Mouse (Mus musculus) forebrain, embryonic 12.5 days (tissue): ENCODE data around the gene Rspo3. TPM values are rescaled to one million over a fixed set of nuclear protein-coding genes. Genes with fewer than 3 reads are reported as not detected.
A peak's percentile ranks its signal among the peaks of the same experiment; 100 is the strongest.

Experiments used
- ATAC-seq: fragments of 200-750 bp; cut with Nextera tagmentation; 2 replicates; pipeline ENCODE4 v1.8.0; 2017; ENCODE audit warnings: moderate TSS enrichment; ENCODE audit not compliant: low FRiP score
- H3K27ac ChIP-seq: fragments of 300-500 bp; sonication (generic); 2 replicates; pipeline ENCODE4 v1.5.1; 2016; ENCODE audit warnings: mild to moderate bottlenecking
- H3K27me3 ChIP-seq: fragments of 300-500 bp; sonication (generic); 2 replicates; pipeline ENCODE4 v1.6.1; 2016; ENCODE audit warnings: mild to moderate bottlenecking
- H3K36me3 ChIP-seq: fragments of 300-500 bp; sonication (generic); replicated peaks from 2 replicates; pipeline ENCODE4 v1.6.1; 2016; ENCODE audit warnings: mild to moderate bottlenecking
- H3K4me1 ChIP-seq: fragments of 300-500 bp; sonication (generic); 2 replicates; pipeline ENCODE4 v1.6.1; 2016
- H3K4me2 ChIP-seq: fragments of 300-500 bp; sonication (generic); 2 replicates; pipeline ENCODE4 v1.6.1; 2016; ENCODE audit warnings: mild to moderate bottlenecking, moderate library complexity
- H3K4me3 ChIP-seq: fragments of 300-500 bp; sonication (generic); replicated peaks from 2 replicates; pipeline ENCODE4 v1.5.1; 2016; ENCODE audit warnings: mild to moderate bottlenecking
- H3K9ac ChIP-seq: fragments of 300-500 bp; sonication (generic); 2 replicates; pipeline ENCODE4 v1.6.1; 2016; ENCODE audit warnings: mild to moderate bottlenecking
- H3K9me3 ChIP-seq: fragments of 300-500 bp; sonication (generic); 2 replicates; pipeline ENCODE4 v1.6.1; 2016
- WGBS: fragments of 180-500 bp; shearing (Covaris S2); methylation state at CpG from one replicate; pipeline ENCODE4 v1.1.7; 2016; 5-methylcytosine and 5-hydroxymethylcytosine counted together
- polyA plus RNA-seq: library from polyadenylated mRNA; unstranded; fragments of >200 nt; fragmentation: Nextera tagmentation; extraction: Ambion mirVana; gene quantifications from 2 replicates; pipeline ENCODE4 v1.2.1, GENCODE M21; 2016

The Rspo3 gene
- polyA plus RNA-seq, result 31.7 and 45.8 TPM in 2 replicates

DNA sequence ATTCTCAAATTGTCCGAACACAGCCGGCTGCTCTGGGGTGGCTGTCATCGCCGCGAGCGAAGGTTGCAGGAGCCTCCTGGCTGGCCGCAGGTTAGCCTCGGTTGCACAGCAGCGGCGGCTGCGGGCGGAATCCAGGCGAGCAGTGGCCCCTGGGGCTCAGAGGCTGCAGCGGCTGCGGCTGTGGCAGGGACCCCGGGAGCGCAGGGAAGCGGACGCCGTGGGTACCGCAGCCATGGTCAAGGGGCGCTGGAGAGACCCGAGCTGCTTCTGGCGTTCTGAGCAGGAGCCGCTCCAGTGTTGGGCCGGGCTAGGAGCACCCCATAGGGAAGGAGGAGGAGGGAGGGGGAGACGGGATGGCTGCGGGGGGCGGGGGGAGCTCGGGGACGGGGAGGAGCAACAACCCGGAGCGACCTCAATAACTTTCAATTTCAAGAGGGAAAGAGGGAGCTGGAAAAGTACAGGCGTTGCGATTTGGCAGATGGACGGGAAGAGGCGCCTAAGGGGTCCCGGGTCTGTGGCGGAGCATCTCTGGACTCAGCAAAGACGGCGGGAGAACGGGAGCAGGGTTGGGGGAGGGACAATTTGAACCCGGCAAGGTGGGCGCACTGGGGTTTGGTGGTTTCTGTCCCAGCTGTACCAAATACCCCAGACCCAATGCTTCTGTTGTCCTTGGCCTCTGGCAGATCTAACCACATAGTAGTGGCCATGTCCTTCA is at the start of gene Rspo3:
Rspo3 (minus strand) TSS at position 322 of the 715 bp plus-strand sequence.
- peak within 1 kb of the TSS; percentile 75 for H3K27ac ChIP-seq
- peaks cover 26% of the 10 kb centered on the region for H3K4me1 ChIP-seq
- peak; percentile 80 for ATAC-seq
- H3K4me2 ChIP-seq, result peak within 1 kb of the TSS; percentile 89
- no peaks in the 10 kb centered on the region for H3K9me3 ChIP-seq
- peak within 1 kb of the TSS; percentile 62 for H3K4me3 ChIP-seq
- peak within 1 kb of the TSS; percentile 71 for H3K9ac ChIP-seq
- H3K27me3 ChIP-seq, result peaks cover 35% of the 10 kb centered on the region
- under 1% methylated on average over 42 of the region's 44 CpGs for WGBS
- H3K36me3 ChIP-seq, result no peaks in the 10 kb centered on the region

DNA sequence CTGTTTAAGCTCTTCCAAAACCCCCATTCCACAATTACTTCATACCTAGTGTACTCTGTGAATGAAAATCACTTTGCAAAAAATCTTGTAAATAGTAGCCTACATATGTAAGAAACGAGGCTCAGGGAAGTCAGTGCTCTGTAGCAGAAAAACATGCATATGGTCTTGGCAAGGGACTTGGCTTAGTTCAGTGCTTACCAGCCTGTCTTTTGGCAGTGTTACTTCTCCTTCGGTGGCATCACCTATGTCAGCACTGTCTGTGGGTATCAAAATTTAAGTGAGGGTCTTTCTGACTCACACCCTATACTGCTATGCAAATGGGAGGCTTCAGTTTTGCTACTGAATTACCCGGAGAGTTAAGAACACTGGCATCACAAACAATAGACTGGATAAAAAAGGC is 46.3 kb upstream of the Rspo3 start:
- no peaks in the 10 kb centered on the region for H3K36me3 ChIP-seq
- 69% methylated on average over 3 of the region's 3 CpGs for WGBS
- no peaks in the 10 kb centered on the region for H3K4me1 ChIP-seq
- H3K27me3 ChIP-seq, result no peaks in the 10 kb centered on the region
- H3K9ac ChIP-seq, result no peak overlapping the region
- no peak overlapping the region for H3K4me2 ChIP-seq
- no peak overlapping the region for H3K27ac ChIP-seq
- H3K4me3 ChIP-seq, result no peak overlapping the region
- no peaks in the 10 kb centered on the region for H3K9me3 ChIP-seq
- ATAC-seq, result no peak

DNA sequence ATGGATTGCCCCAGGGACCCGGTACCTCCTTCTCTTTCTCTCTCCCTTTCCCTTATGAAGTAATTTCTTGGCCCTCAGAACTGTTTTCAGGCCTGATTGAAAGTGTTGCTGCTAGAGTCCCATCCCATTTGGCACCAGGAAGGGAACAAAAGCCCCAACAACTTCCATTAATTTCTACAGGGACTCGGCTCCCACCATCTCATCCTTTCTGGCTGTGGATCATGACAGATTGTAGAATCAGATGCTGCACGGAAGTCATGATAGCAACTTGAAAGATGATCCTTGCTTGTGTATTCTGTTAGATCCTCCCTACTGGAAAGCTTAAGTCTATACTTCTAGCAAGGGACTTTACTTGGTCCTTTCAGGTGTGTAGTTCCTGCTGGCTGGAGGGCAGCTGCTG is 45.8 kb upstream of the Rspo3 start:
- 89% methylated on average over 3 of the region's 3 CpGs for WGBS
- H3K36me3 ChIP-seq, result no peaks in the 10 kb centered on the region
- no peaks in the 10 kb centered on the region for H3K9me3 ChIP-seq
- no peak for ATAC-seq
- H3K9ac ChIP-seq, result no peak overlapping the region
- H3K4me2 ChIP-seq, result no peak overlapping the region
- no peaks in the 10 kb centered on the region for H3K27me3 ChIP-seq
- H3K4me3 ChIP-seq, result no peak overlapping the region
- no peaks in the 10 kb centered on the region for H3K4me1 ChIP-seq
- H3K27ac ChIP-seq, result no peak overlapping the region

DNA sequence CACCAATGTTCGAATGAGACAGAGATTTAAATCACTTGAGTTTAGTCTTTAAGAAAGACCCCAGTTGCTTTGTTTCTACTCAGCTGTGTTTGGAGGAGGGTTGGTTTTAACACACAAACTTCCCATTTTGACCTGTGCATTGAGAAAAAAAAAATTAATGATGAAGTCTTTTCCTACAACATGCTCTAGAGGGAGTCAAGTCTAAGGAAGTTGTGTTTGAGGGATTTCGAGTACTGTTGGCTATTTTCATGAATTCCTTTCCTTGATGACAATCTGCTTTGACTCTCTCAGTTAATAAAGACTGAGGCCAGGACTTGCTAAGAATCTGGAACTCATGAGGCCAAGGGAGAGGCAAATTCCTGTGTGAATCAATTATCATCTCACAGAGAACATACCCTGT is 20.3 kb upstream of the Rspo3 start:
- Histone ChIP-seq H3K4me1 (no peaks in the 10 kb centered on the region), H3K9me3 (no peaks in the 10 kb centered on the region), H3K27me3 (no peaks in the 10 kb centered on the region), H3K27ac (no peak overlapping the region), H3K36me3 (no peaks in the 10 kb centered on the region), H3K4me2 (no peak overlapping the region), H3K4me3 (no peak overlapping the region), H3K9ac (no peak overlapping the region)
- ATAC-seq, result no peak
- 79% methylated on average over 2 of the region's 2 CpGs for WGBS

DNA sequence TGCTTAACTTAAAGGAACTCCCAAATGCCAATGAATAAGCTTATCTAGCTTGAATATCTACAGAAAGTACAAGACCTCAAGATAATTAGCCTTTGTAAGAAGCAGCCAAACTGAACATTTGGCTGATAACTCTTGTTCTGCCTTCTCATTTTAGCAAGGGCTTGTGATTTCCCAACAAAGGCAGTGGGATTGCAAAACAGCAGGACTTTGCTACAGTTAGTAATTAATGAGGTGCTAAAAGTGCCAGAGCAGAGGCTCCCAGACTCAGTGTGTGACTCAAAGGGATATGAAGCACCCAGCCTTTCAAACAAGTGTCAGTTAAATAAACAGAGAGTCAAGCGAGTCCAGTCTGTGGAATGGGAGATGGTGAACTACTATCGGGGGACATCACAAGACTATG is 18.7 kb upstream of the Rspo3 start:
- no peak for ATAC-seq
- Histone ChIP-seq H3K4me1 (no peaks in the 10 kb centered on the region), H3K9ac (no peak overlapping the region)

DNA sequence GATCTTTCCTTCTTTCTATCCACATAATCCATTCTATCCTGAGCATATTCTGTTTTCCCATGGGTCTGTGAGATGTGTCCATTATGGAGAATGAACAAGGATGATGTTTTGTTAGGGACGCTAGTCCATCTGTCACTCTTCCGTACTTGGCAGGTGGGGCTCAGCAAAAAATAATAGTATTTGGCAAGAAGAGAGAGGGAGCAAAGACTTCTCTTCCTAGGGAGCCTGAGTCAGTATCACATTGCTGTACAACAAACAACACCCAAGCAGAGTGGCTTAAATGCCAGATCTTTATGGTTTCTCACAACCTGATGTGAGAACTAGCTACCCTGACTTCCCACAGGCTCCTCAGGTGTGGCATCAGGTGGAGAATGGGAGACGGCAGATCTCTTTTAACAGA is 7.3 kb upstream of the Rspo3 start:
- Histone ChIP-seq H3K27me3 (no peaks in the 10 kb centered on the region), H3K36me3 (no peaks in the 10 kb centered on the region), H3K4me2 (no peak overlapping the region), H3K9ac (no peak overlapping the region), H3K4me1 (no peaks in the 10 kb centered on the region), H3K4me3 (no peak overlapping the region), H3K27ac (no peak overlapping the region), H3K9me3 (no peaks in the 10 kb centered on the region)
- no peak for ATAC-seq
- 86% methylated on average over 3 of the region's 3 CpGs for WGBS

More for the DNA sequence above, 18.7 kb upstream of the Rspo3 start:
- H3K27me3 ChIP-seq, result no peaks in the 10 kb centered on the region
- H3K27ac ChIP-seq, result no peak overlapping the region
- no peak overlapping the region for H3K4me2 ChIP-seq
- no peaks in the 10 kb centered on the region for H3K36me3 ChIP-seq
- 68% methylated on average over 2 of the region's 2 CpGs for WGBS
- H3K4me3 ChIP-seq, result no peak overlapping the region
- H3K9me3 ChIP-seq, result no peaks in the 10 kb centered on the region

DNA sequence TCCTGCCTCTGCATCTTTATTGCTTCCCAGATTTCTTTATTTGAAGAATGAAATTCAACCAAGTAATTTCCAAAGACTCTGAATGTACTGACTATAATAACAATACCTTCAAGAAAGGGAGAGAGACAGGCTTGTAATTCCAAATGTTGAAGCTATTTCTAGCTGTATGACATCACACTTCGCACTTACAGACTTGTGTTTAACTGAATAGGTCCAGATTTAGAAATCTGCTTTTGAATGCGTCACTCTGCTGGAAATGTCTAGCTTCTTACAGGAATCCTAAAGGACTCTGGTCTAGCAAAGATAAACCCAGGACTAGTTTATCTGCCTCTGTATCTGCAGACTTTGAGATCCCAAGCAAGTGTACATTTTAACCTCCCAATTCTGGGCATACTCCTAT is 3.8 kb upstream of the Rspo3 start:
- no peak overlapping the region for H3K27ac ChIP-seq
- H3K36me3 ChIP-seq, result no peaks in the 10 kb centered on the region
- ATAC-seq, result no peak
- WGBS, result 74% methylated on average over 2 of the region's 2 CpGs
- no peak overlapping the region for H3K4me3 ChIP-seq
- H3K9ac ChIP-seq, result no peak overlapping the region
- no peaks in the 10 kb centered on the region for H3K9me3 ChIP-seq
- H3K4me1 ChIP-seq, result peaks cover 11% of the 10 kb centered on the region
- peaks cover 19% of the 10 kb centered on the region for H3K27me3 ChIP-seq
- H3K4me2 ChIP-seq, result no peak overlapping the region

DNA sequence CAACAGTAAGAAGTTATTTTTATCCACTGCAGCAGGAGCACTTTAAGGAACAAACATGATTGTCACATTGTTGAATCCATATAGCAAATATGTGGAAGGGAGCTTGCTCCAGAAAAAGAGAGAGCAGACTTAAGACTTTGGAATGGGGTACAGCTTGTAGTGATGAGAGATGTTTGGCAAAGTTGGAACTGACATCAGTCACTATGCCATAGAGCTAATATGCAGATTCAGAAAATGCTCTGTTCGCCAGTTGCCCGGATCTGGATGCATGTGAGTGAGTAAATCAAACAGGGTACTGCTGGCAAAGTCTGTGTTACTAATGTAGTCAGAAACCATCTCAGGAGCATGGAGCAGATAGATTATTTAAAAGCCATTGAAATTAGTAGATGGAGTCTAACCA is 3.1 kb upstream of the Rspo3 start:
- Histone ChIP-seq H3K27ac (no peak overlapping the region), H3K36me3 (no peaks in the 10 kb centered on the region), H3K9me3 (no peaks in the 10 kb centered on the region), H3K4me2 (no peak overlapping the region), H3K9ac (no peak overlapping the region), H3K27me3 (peaks cover 27% of the 10 kb centered on the region), H3K4me1 (peaks cover 18% of the 10 kb centered on the region), H3K4me3 (no peak overlapping the region)
- 88% methylated on average over 2 of the region's 2 CpGs for WGBS
- ATAC-seq, result no peak

DNA sequence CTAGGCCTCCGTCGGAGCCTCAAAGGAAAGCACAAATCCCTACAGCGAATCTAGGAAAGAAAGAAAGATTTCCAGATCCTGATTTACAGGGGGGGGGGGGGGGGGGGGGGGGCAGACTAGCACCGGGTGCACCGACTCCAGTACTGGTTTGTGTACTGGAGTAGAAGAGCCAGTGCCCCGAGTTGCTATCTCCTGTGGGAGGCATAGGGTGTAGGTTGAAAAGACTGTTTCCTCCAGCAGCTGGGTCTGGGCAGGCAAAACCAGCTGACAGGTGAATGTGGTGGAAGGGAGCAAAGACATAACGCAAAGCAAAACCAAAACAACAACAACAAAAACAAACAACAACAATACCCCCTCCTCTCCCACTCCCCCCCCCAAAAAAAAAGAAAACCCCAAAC is 838 bp downstream of the Rspo3 start:
- Histone ChIP-seq H3K27ac (peak overlapping the region; percentile 69), H3K9me3 (no peaks in the 10 kb centered on the region), H3K9ac (peak overlapping the region; percentile 71), H3K36me3 (no peaks in the 10 kb centered on the region), H3K4me1 (peaks cover 26% of the 10 kb centered on the region), H3K4me3 (peak overlapping the region; percentile 62), H3K4me2 (peak overlapping the region; percentile 89), H3K27me3 (peaks cover 35% of the 10 kb centered on the region)
- 0% methylated on average over 7 of the region's 7 CpGs for WGBS
- ATAC-seq, result peak; percentile 33; the same call in 1 of the 2 replicates

DNA sequence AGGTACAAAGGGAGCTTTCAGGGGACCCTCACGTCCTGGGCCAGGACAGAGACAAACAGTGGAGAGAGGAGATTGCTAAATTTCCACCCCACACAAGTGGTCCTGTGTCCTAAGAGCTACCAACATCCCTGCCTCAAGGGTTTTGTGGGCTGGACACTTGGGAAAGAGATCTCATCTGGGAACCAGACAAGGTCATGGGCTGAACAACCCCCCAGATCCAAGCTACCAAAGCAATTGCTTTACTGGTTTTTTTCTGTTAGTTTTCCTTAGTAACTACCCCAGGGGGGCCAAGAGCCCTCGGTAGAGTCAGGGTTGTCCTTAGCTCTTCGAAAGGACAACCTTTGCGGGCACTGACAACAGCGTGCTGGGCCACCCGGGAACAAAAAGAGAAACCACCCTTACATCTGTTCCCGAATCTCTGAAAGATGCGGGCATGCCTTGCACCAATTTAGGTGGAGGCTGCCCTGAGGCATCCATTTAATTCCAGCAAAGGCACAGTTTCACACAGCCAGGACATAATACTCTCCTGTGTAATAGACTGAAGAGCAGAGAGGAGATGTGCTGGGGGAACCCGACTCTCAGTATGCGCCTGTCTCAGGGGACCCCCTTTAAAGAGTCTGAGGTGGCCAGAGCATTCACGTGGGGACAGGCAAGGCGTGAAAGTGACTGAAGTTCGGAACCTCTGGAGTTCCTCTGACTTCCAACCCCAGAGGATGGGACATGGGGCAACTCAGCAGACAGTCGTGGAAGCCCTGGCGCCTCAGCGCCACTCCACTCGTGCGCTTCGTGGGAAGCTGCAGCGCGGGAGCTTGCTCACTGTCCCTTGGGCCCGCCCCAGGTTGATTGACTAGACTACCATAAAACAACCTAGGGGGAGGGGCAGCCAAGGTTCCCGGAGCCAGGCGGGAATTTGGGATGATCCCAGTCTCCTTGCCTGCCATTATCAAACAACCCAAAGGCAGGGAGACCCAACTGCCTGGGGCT is 1.5 kb downstream of the Rspo3 start:
- Histone ChIP-seq H3K4me3 (peak overlapping the region; percentile 62), H3K27me3 (peaks cover 35% of the 10 kb centered on the region), H3K27ac (peak overlapping the region; percentile 69), H3K9me3 (no peaks in the 10 kb centered on the region), H3K9ac (peak overlapping the region; percentile 71), H3K4me2 (peak overlapping the region; percentile 89), H3K36me3 (no peaks in the 10 kb centered on the region), H3K4me1 (peaks cover 26% of the 10 kb centered on the region)
- WGBS, result 1% methylated on average over 24 of the region's 24 CpGs
- peak; percentile 40; the same call in 1 of the 2 replicates for ATAC-seq

DNA sequence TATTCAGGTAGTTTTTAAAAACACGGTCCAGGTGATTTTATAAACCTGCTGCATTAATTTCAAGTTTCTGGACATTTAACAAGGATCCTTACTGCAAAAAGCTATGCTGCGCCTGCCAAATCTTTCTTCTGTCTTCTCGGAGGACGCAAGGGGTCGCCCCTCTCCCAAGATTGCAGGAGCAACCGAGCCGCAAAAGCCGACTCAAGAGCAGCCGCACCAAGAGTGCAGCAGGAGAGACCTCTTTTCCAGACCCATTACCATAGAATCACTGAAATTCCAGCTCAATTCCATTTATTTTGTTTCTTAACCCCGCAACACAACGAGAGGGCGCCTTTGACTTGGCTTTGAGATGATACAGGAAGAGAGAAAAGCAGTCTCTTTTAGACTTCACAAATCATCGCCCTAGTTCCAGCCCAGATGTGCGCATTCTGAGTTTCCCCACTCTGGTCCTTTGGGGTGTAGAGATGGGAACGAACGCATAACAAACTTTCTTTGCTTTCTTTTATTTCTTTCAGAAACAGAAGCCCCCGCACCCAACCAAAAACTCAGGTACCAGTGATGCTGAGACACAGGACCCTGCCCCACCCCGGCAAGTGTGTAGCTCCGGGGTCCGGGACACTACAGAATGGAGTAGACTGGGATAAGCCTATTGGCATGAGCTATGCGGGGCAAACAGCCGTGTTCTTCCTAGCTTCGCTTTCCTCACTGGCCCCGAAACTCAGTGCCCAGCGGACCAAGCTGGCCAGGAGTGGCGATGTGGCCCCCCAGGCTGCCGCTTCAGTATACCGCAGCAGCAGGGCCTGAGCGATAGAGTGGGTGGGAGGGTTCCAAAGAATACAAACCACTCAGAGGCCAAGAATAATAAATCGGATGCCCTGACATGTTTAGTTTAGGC is 2.6 kb downstream of the Rspo3 start:
- peaks cover 26% of the 10 kb centered on the region for H3K4me1 ChIP-seq
- peak; percentile 70 for ATAC-seq
- H3K4me2 ChIP-seq, result peak overlapping the region; percentile 89
- H3K27ac ChIP-seq, result peak overlapping the region; percentile 69
- peak overlapping the region; percentile 62 for H3K4me3 ChIP-seq
- no peaks in the 10 kb centered on the region for H3K36me3 ChIP-seq
- H3K27me3 ChIP-seq, result peaks cover 35% of the 10 kb centered on the region
- H3K9me3 ChIP-seq, result no peaks in the 10 kb centered on the region
- WGBS, result 1% methylated on average over 30 of the region's 30 CpGs
- H3K9ac ChIP-seq, result peak overlapping the region; percentile 71

DNA sequence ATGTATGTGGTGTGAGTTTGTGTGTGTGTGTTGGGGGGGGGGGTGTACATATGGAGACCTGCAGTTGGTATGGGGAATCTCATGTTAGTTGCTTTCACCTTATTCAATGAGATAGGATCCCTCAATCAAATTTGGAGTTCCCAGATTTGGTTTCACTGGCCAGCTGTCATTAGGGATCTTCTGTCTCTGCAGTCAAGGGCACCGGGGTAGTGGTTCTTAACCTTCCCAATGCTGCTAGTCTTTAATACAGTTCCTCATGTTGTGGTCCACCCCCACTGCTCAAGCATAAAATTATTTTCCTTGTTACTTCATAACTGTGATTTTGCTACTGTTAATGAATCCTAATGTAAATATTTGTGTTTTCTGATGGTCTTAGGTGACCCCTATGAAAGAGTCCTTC is 22.1 kb downstream of the Rspo3 start:
- Histone ChIP-seq H3K4me2 (no peak overlapping the region), H3K4me1 (no peaks in the 10 kb centered on the region), H3K27me3 (no peaks in the 10 kb centered on the region), H3K27ac (no peak overlapping the region), H3K9ac (no peak overlapping the region), H3K4me3 (no peak overlapping the region), H3K9me3 (no peaks in the 10 kb centered on the region), H3K36me3 (no peaks in the 10 kb centered on the region)
- no peak for ATAC-seq
- WGBS, result 90% methylated on average over 1 of the region's 1 CpGs
